Mouse (Mus musculus): ENCODE measurements around the gene Galnt16. TPM values are rescaled to one million over a fixed set of nuclear protein-coding genes. Genes with fewer than 3 reads are reported as not detected.

Gene Galnt16
- polyA plus RNA-seq, 1 experiment from 2014 or later = 28.5 TPM

DNA sequence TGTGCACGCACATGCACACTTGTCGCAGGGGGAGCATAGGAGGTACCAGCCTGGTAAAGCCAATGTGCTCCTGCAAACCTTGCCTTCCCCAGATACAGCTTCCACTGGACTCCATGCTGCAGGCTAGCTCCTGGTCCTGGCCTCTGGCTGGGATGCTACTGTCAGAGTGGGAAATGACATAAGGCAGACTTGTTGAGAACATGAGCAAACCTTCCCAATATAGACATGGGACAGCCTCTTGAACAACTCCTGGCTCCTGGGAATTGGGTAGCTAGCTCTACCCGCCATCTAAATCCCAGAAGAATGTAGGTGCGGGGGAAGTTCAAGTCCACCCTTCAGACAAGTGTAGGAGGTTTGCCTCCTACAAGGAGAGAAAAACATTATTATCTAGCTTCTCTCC is 56.2 kb downstream of the Galnt16 start:
- Histone ChIP-seq H3K9me3 (ENCODE audit: control insufficient read depth, low read length) (no peaks in the 10 kb centered on the region), H3K4me1 (replicated peaks; ENCODE audit: control insufficient read depth, insufficient read depth, low read length) (no peaks in the 10 kb centered on the region), H3K36me3 (ENCODE audit: control insufficient read depth, insufficient read depth) (no peaks in the 10 kb centered on the region), H3K27ac (ENCODE audit: low read length) (no peak overlapping the region), H3K9ac (replicated peaks; ENCODE audit: low read depth, low read length) (no peak overlapping the region), H3K27me3 (replicated peaks; ENCODE audit: control insufficient read depth, insufficient read depth, low read length) (no peaks in the 10 kb centered on the region), H3K4me2 (ENCODE audit: low read length) (no peak overlapping the region), H3K4me3 (replicated peaks; ENCODE audit: low read length) (no peak overlapping the region)
- 86% methylated on average over 4 of the region's 4 CpGs for WGBS
- ATAC-seq = no peak

DNA sequence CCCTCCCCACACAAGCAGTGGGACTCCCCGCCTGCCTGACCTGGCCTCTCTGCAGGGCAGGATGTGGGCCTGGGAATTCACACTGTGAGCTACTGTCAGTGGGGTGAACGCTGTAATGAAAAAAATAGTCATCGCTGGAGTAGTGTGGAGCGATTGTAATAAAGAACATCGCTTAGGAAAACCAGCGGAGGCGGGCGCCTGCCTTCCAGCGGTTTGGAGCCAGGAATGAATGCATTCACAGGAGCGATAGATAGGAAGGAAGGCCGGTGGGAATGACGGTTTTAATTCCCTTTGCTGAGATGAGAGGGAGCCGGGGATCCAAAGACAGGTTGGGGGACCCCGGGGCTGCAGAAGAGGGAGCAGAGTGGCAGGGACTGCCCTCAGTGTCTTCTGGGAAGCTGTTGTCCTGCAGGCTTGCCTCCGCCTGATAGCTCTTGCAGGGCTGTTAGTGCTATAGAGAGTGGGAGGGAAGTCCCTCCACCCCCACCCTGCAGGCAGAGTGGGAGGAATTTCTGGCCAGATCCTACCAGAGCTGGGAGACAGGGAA is 56.8 kb downstream of the Galnt16 start:
- no peaks in the 10 kb centered on the region for H3K9me3 ChIP-seq (ENCODE audit: control insufficient read depth, low read length)
- no peak overlapping the region for H3K9ac ChIP-seq (replicated peaks; ENCODE audit: low read depth, low read length)
- H3K4me2 ChIP-seq (ENCODE audit: low read length) = 0 out of 2 replicates have a peak overlapping the region, but pooled peaks have one; percentile 1
- H3K27me3 ChIP-seq (replicated peaks; ENCODE audit: control insufficient read depth, insufficient read depth, low read length) = no peaks in the 10 kb centered on the region
- WGBS = 34% methylated on average over 15 of the region's 15 CpGs
- no peak overlapping the region for H3K4me3 ChIP-seq (replicated peaks; ENCODE audit: low read length)
- H3K27ac ChIP-seq (ENCODE audit: low read length) = no peak overlapping the region
- ATAC-seq = peak; percentile 23; the same call in 1 of the 2 replicates
- no peaks in the 10 kb centered on the region for H3K4me1 ChIP-seq (replicated peaks; ENCODE audit: control insufficient read depth, insufficient read depth, low read length)
- no peaks in the 10 kb centered on the region for H3K36me3 ChIP-seq (ENCODE audit: control insufficient read depth, insufficient read depth)

DNA sequence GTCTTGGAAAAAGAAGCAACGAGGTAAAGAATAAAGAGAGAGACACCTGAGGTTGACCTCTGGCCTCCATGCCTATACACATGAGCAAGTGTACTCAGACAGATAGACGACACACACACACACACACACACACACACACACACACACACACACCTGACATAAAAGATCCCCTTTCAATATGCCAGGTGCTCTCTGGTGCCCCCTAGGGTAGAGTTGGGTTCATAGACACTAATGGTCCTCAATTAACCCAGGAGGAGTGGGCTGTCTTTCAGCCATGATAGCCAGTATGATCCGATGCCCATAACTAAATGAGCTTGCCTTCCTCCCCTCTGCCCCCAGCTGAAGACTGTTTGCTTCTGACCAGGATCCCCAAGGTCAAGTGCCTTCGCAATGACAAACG is 59.0 kb downstream of the Galnt16 start:
- H3K27ac ChIP-seq (ENCODE audit: low read length) = no peak overlapping the region

DNA sequence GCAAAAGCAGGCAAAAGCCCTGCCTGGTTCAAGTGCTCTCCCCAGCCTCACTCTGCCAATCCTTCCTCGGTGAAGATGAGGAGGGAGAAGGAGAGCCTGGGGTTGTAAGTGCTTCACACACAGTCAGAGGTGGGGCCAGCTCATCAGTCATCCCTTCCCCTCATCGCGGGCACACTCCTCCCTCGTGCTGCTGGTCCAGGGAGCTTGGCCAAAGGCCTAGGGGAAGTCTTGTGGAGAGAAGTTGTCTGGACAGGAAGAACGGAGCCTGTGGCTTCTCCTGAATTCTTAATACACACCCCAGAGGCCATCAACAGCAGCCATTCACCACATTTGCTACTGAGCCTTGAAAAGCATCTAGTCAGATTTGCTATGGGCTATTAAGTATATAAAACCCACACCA is 63.3 kb downstream of the Galnt16 start:
- H3K4me2 ChIP-seq (ENCODE audit: low read length) = no peak overlapping the region
- H3K4me3 ChIP-seq (replicated peaks; ENCODE audit: low read length) = no peak overlapping the region
- WGBS = 85% methylated on average over 5 of the region's 5 CpGs
- no peak for ATAC-seq
- no peaks in the 10 kb centered on the region for H3K9me3 ChIP-seq (ENCODE audit: control insufficient read depth, low read length)
- no peaks in the 10 kb centered on the region for H3K4me1 ChIP-seq (replicated peaks; ENCODE audit: control insufficient read depth, insufficient read depth, low read length)
- no peaks in the 10 kb centered on the region; the same call in 1 of the 2 replicates for H3K36me3 ChIP-seq (ENCODE audit: control insufficient read depth, insufficient read depth)
- H3K27me3 ChIP-seq (replicated peaks; ENCODE audit: control insufficient read depth, insufficient read depth, low read length) = no peaks in the 10 kb centered on the region
- no peak overlapping the region for H3K27ac ChIP-seq (ENCODE audit: low read length)
- no peak overlapping the region for H3K9ac ChIP-seq (replicated peaks; ENCODE audit: low read depth, low read length)

More for the DNA sequence above, 59.0 kb downstream of the Galnt16 start:
- no peak for ATAC-seq
- Histone ChIP-seq H3K36me3 (ENCODE audit: control insufficient read depth, insufficient read depth) (no peaks in the 10 kb centered on the region), H3K4me3 (replicated peaks; ENCODE audit: low read length) (no peak overlapping the region), H3K4me1 (replicated peaks; ENCODE audit: control insufficient read depth, insufficient read depth, low read length) (no peaks in the 10 kb centered on the region), H3K9ac (replicated peaks; ENCODE audit: low read depth, low read length) (no peak overlapping the region), H3K27me3 (replicated peaks; ENCODE audit: control insufficient read depth, insufficient read depth, low read length) (no peaks in the 10 kb centered on the region), H3K4me2 (ENCODE audit: low read length) (no peak overlapping the region), H3K9me3 (ENCODE audit: control insufficient read depth, low read length) (no peaks in the 10 kb centered on the region)
- WGBS = 66% methylated on average over 5 of the region's 5 CpGs

DNA sequence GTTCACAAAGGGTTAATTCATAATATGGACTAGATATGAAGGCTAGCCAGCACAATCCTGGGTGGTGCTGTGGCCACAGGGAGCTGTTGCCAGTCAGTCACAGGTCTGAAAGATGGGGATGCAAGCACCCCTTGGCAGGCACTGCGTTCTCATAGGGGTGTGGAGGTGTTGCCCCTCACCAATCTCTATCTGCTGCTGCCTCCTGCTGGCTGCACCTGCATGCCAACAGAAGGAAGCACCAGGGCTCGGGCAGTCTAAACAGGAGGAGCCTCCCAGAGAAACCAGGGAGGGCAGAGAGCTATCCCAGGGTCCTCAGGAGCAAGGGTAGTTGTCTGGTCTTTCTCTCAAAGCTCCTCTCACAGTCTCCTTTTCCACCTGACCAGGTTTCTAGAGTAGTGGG is 66.9 kb downstream of the Galnt16 start:
- Histone ChIP-seq H3K4me1 (replicated peaks; ENCODE audit: control insufficient read depth, insufficient read depth, low read length) (no peaks in the 10 kb centered on the region), H3K9ac (replicated peaks; ENCODE audit: low read depth, low read length) (no peak overlapping the region), H3K27ac (ENCODE audit: low read length) (no peak overlapping the region), H3K36me3 (ENCODE audit: control insufficient read depth, insufficient read depth) (peaks cover 2% of the 10 kb centered on the region), H3K9me3 (ENCODE audit: control insufficient read depth, low read length) (no peaks in the 10 kb centered on the region), H3K4me2 (ENCODE audit: low read length) (no peak overlapping the region), H3K4me3 (replicated peaks; ENCODE audit: low read length) (no peak overlapping the region), H3K27me3 (replicated peaks; ENCODE audit: control insufficient read depth, insufficient read depth, low read length) (no peaks in the 10 kb centered on the region)
- 39% methylated on average over 2 of the region's 2 CpGs for WGBS
- no peak for ATAC-seq

DNA sequence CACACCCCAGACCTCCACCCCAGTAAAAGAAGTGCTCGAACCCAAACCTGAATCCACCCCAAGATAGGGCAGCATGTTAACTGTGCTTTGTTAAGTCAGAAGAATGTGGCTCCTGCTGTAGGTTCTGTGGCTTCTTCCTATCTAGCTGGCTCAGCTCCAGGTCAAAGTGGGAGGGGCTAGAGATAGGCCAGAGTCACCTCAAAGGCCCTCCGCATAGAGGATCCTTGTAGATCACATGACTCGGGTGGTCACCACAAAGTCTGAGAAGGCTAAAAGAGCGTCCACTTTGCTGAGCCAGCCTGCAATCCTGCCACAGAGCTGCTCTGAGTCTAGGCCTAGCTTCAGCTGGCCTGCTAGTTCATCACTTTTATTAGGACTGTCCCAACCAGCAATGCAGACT is 76.1 kb downstream of the Galnt16 start:
- Histone ChIP-seq H3K4me1 (replicated peaks; ENCODE audit: control insufficient read depth, insufficient read depth, low read length) (no peaks in the 10 kb centered on the region), H3K27me3 (replicated peaks; ENCODE audit: control insufficient read depth, insufficient read depth, low read length) (no peaks in the 10 kb centered on the region), H3K9ac (replicated peaks; ENCODE audit: low read depth, low read length) (no peak overlapping the region), H3K4me3 (replicated peaks; ENCODE audit: low read length) (no peak overlapping the region), H3K9me3 (ENCODE audit: control insufficient read depth, low read length) (no peaks in the 10 kb centered on the region), H3K36me3 (ENCODE audit: control insufficient read depth, insufficient read depth) (peaks cover 3% of the 10 kb centered on the region; the same call in 1 of the 2 replicates), H3K27ac (ENCODE audit: low read length) (no peak overlapping the region), H3K4me2 (ENCODE audit: low read length) (no peak overlapping the region)
- 95% methylated on average over 4 of the region's 4 CpGs for WGBS
- no peak for ATAC-seq

DNA sequence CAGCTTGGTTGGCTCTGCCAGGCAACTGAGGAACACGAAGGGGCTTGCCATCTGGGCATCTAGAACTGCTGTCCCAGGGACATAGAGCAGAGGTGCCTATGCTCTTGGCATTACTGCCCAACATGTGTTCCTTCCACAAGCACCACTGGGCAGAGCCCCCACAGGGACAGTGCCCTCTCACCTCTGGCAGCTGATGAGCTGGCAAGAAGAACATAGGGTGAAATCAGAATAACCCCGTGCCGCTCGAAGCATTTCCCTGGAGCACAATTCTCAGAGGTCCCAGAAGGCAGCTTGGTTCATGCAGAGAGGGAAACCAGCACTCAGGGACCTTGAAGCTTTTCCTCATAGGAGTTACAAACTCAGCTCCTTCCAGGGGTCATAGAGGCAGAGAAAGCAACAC is 76.7 kb downstream of the Galnt16 start:
- WGBS = 89% methylated on average over 4 of the region's 4 CpGs
- H3K9me3 ChIP-seq (ENCODE audit: control insufficient read depth, low read length) = no peaks in the 10 kb centered on the region

DNA sequence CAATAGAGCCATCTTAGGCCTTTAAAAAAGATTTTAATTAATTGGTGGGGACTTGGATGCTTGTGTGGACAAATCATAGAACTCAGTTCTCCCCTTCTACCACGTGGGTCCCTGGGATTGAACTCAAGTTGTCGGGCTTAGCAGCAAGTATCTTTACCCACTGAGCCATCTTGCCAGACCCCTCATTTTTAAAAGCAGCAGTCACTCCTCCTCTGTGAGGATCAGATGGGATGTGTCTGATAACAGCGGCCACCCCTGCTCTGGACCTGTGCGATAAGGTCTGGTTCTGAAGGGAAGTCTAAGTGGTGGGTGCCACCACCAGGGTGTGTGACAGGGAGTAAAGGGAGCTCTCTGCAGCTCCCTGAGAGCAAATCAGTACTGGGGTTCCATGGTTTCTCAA is 77.5 kb downstream of the Galnt16 start:
- Histone ChIP-seq H3K4me3 (replicated peaks; ENCODE audit: low read length) (no peak overlapping the region), H3K9ac (replicated peaks; ENCODE audit: low read depth, low read length) (no peak overlapping the region), H3K4me2 (ENCODE audit: low read length) (no peak overlapping the region), H3K9me3 (ENCODE audit: control insufficient read depth, low read length) (no peaks in the 10 kb centered on the region), H3K27ac (ENCODE audit: low read length) (no peak overlapping the region), H3K27me3 (replicated peaks; ENCODE audit: control insufficient read depth, insufficient read depth, low read length) (no peaks in the 10 kb centered on the region), H3K4me1 (replicated peaks; ENCODE audit: control insufficient read depth, insufficient read depth, low read length) (no peaks in the 10 kb centered on the region), H3K36me3 (ENCODE audit: control insufficient read depth, insufficient read depth) (no peaks in the 10 kb centered on the region)
- WGBS = 95% methylated on average over 4 of the region's 4 CpGs
- no peak for ATAC-seq

More for the DNA sequence above, 76.7 kb downstream of the Galnt16 start:
- no peaks in the 10 kb centered on the region for H3K27me3 ChIP-seq (replicated peaks; ENCODE audit: control insufficient read depth, insufficient read depth, low read length)
- H3K27ac ChIP-seq (ENCODE audit: low read length) = no peak overlapping the region
- H3K4me1 ChIP-seq (replicated peaks; ENCODE audit: control insufficient read depth, insufficient read depth, low read length) = no peaks in the 10 kb centered on the region
- peaks cover 3% of the 10 kb centered on the region; the same call in 1 of the 2 replicates for H3K36me3 ChIP-seq (ENCODE audit: control insufficient read depth, insufficient read depth)
- H3K9ac ChIP-seq (replicated peaks; ENCODE audit: low read depth, low read length) = no peak overlapping the region
- ATAC-seq = no peak
- H3K4me2 ChIP-seq (ENCODE audit: low read length) = no peak overlapping the region
- no peak overlapping the region for H3K4me3 ChIP-seq (replicated peaks; ENCODE audit: low read length)

DNA sequence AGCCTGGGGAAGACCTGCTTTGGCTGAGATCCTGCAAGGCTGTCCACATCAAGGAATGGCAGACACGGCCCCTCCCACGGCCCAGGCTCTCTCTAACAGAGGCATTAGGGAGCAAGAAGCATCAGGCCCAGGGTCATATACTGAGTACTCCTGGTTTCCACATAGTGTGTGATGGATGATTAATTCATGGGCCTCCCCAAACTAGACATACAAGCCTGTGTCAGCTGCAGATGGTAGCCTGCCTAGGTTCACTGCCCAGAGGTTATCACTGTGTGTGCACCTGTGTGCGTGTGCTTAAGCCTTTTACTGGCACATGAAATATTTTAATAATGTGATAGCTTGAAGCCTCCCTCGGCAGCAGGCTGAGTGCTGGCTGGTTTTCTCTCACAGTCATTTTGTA is 77.9 kb downstream of the Galnt16 start:
- Histone ChIP-seq H3K4me3 (replicated peaks; ENCODE audit: low read length) (no peak overlapping the region), H3K4me2 (ENCODE audit: low read length) (no peak overlapping the region), H3K9me3 (ENCODE audit: control insufficient read depth, low read length) (no peaks in the 10 kb centered on the region), H3K4me1 (replicated peaks; ENCODE audit: control insufficient read depth, insufficient read depth, low read length) (no peaks in the 10 kb centered on the region), H3K27ac (ENCODE audit: low read length) (no peak overlapping the region), H3K9ac (replicated peaks; ENCODE audit: low read depth, low read length) (no peak overlapping the region), H3K27me3 (replicated peaks; ENCODE audit: control insufficient read depth, insufficient read depth, low read length) (no peaks in the 10 kb centered on the region), H3K36me3 (ENCODE audit: control insufficient read depth, insufficient read depth) (no peaks in the 10 kb centered on the region)
- ATAC-seq = no peak
- 87% methylated on average over 4 of the region's 4 CpGs for WGBS

DNA sequence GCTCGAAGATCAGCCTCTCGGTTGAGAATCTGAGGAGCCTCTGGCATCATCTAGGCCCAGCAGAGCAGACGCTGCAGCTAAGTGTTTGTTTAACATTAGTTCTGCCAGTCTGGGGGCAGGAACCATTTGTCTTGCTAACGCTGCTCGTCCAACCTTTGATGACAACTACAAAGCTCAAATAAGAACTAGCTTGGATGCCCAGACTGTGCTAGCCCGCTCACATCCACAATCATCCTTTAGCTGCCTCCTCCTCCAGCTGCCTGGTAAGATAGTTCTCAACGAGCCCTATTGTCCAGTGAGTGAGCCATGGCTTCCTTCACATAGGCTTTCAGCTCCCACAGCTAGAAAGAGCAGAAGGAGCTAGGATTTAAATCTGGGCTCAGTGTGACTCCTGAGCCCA is 80.2 kb downstream of the Galnt16 start:
- 35% methylated on average over 7 of the region's 7 CpGs for WGBS
- H3K4me1 ChIP-seq (replicated peaks; ENCODE audit: control insufficient read depth, insufficient read depth, low read length) = no peaks in the 10 kb centered on the region
- H3K36me3 ChIP-seq (ENCODE audit: control insufficient read depth, insufficient read depth) = no peaks in the 10 kb centered on the region
- H3K27me3 ChIP-seq (replicated peaks; ENCODE audit: control insufficient read depth, insufficient read depth, low read length) = no peaks in the 10 kb centered on the region
- no peak overlapping the region for H3K4me3 ChIP-seq (replicated peaks; ENCODE audit: low read length)
- H3K9ac ChIP-seq (replicated peaks; ENCODE audit: low read depth, low read length) = no peak overlapping the region
- no peak overlapping the region for H3K4me2 ChIP-seq (ENCODE audit: low read length)
- H3K27ac ChIP-seq (ENCODE audit: low read length) = peak overlapping the region; percentile 1
- no peaks in the 10 kb centered on the region for H3K9me3 ChIP-seq (ENCODE audit: control insufficient read depth, low read length)
- 0 out of 2 replicates have a peak, but pooled peaks have one; percentile 24 for ATAC-seq
